Mouse (Mus musculus): Measurements from ENCODE around the gene Bank1. TPM values are rescaled to one million over a fixed set of nuclear protein-coding genes. Genes with fewer than 3 reads are reported as not detected.

The Bank1 gene
- total and polyA plus RNA-seq, 2 experiments from 2014 or later: 0.38 to 0.39 TPM

DNA sequence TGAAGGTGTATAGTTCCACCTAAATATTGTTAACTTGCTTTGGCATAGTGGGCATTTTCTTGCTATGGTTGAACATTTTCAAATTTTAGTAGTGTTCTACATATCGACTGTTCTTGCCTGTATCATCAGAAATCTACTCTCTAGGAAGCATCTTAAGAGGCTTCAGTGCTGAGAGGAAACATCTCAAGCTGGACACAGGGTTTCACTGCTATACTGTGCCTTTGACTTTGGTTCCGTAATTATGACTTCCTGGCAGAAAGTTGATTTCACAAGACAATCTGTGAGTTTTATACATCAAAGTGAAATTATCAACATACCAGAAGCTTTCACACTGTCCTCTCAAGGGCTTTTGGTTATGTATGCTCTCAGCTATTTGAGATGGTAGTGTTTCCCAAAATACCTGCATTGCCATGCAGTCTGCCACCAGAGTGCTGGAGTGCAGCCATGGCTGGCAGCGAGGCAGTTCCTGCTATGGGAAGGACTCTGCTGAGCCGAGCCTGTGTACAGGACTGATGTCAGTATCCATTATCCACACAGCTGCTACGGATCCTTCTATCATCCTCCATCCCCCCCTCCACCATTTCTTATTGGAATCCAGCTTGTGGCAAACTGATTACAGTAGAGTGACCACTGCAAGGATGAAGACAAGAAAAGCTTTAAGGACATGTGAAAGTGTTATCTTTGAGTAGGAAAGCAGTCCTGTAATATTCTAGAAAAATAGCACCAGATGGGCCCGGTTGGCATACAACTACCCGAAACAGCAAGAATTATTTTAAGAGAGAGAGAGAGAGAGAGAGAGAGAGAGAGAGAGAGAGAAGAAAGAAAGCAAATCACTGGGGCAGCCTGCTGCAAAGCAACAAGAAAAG lies 160.5 kb downstream of the Bank1 start:
- no peaks in the 10 kb centered on the region for H3K27me3 ChIP-seq (ENCODE audit: insufficient read depth, low read length)
- H3K36me3 ChIP-seq (ENCODE audit: insufficient read depth): no peaks in the 10 kb centered on the region
- no peak overlapping the region for H3K4me3 ChIP-seq (ENCODE audit: low read depth, low read length)
- H3K27ac ChIP-seq (ENCODE audit: low read depth, low read length): 0 out of 2 replicates have a peak overlapping the region, but pooled peaks have one; percentile 21
- H3K4me2 ChIP-seq (ENCODE audit: low read depth): no peak overlapping the region
- no peak overlapping the region for H3K9ac ChIP-seq
- no peak for TF ChIP-seq CTCF (IDR thresholded peaks at IDR 0.05; ENCODE audit: low read depth)
- 63% methylated on average over 7 of the region's 7 CpGs for WGBS
- H3K4me1 ChIP-seq (ENCODE audit: insufficient read depth): no peaks in the 10 kb centered on the region
- H3K9me3 ChIP-seq (ENCODE audit: low read length): no peaks in the 10 kb centered on the region
- ATAC-seq (peak; percentile 89), DNase-seq (peak; percentile 50)

DNA sequence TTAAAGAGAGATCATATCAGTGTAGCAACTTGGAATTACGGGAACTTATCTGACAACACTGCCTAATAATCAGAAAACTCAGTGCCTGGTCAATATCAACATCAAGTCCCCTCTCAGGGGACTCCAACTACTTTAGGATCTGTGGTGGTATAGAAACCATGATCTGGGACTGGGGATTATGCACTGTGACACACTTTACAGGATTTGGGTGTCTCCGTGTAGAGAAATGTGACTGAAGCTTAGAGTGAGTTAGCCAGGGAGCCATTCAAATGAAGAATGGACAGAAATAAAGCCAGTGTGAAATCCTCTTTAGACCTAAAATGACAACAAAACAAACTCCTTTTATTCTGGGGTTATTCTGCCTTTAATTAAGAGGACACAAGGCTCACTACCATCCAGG lies 167.8 kb downstream of the Bank1 start:
- no peak for TF ChIP-seq CTCF (IDR thresholded peaks at IDR 0.05; ENCODE audit: low read depth)
- ATAC-seq (no peak), DNase-seq (no peak)
- Histone ChIP-seq H3K4me1 (ENCODE audit: insufficient read depth) (no peaks in the 10 kb centered on the region), H3K36me3 (ENCODE audit: insufficient read depth) (no peaks in the 10 kb centered on the region), H3K9me3 (ENCODE audit: low read length) (no peaks in the 10 kb centered on the region), H3K9ac (no peak overlapping the region), H3K4me3 (ENCODE audit: low read depth, low read length) (no peak overlapping the region), H3K4me2 (ENCODE audit: low read depth) (no peak overlapping the region), H3K27me3 (ENCODE audit: insufficient read depth, low read length) (no peaks in the 10 kb centered on the region), H3K27ac (ENCODE audit: low read depth, low read length) (no peak overlapping the region)
- WGBS: 66% methylated on average over 2 of the region's 2 CpGs

DNA sequence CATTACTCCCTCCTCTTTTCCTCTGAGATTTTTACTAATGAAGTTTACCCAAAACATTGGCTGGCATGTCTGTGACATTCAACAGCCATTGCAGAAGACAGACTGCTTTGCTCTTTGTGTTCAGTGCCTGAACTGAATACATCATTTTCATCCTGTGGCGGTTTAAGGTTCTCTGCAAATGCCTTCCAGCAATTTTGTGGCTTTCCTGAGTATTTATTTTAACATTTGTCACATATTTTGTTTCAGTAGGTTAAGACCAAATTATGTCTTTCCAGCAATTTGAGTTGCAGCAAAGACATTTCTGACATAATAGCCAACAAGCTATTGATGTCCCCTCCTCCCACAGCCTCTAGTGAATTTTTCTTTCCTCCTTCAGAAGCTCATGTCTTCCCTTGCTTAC lies 170.3 kb downstream of the Bank1 start:
- no peak overlapping the region for H3K4me3 ChIP-seq (ENCODE audit: low read depth, low read length)
- no peak overlapping the region for H3K27ac ChIP-seq (ENCODE audit: low read depth, low read length)
- no peaks in the 10 kb centered on the region for H3K27me3 ChIP-seq (ENCODE audit: insufficient read depth, low read length)
- H3K9ac ChIP-seq: no peak overlapping the region
- H3K36me3 ChIP-seq (ENCODE audit: insufficient read depth): no peaks in the 10 kb centered on the region
- H3K4me1 ChIP-seq (ENCODE audit: insufficient read depth): no peaks in the 10 kb centered on the region
- no peaks in the 10 kb centered on the region for H3K9me3 ChIP-seq (ENCODE audit: low read length)
- H3K4me2 ChIP-seq (ENCODE audit: low read depth): no peak overlapping the region
- no peak for DNase-seq
- no peak for TF ChIP-seq CTCF (IDR thresholded peaks at IDR 0.05; ENCODE audit: low read depth)
- WGBS: 45% methylated on average over 1 of the region's 1 CpGs
- ATAC-seq: no peak

DNA sequence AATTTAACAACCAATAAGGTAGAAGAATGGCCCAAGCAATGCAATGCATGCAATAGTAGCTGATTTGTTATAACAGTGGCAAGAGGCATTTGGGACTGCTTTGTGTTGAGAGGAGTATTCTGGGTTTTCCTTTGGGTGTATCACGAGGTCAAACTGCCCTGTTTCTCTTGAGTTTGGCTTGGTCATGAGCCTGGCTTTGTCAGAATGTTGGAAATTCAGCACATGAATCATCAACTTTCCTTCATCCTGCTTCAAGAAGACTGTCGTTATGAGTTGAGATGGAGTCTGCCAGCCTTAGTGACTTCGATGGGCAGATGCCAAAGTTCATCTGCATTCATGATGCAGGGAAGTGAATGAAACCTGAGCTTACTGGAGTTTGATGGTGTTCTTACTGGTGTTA lies 175.0 kb downstream of the Bank1 start:
- no peak for ATAC-seq
- Histone ChIP-seq H3K9me3 (ENCODE audit: low read length) (no peaks in the 10 kb centered on the region), H3K27me3 (ENCODE audit: insufficient read depth, low read length) (no peaks in the 10 kb centered on the region), H3K36me3 (ENCODE audit: insufficient read depth) (no peaks in the 10 kb centered on the region), H3K4me3 (ENCODE audit: low read depth, low read length) (no peak overlapping the region), H3K9ac (no peak overlapping the region), H3K4me2 (ENCODE audit: low read depth) (no peak overlapping the region), H3K27ac (ENCODE audit: low read depth, low read length) (no peak overlapping the region), H3K4me1 (ENCODE audit: insufficient read depth) (no peaks in the 10 kb centered on the region)
- DNase-seq: no peak
- no peak for TF ChIP-seq CTCF (IDR thresholded peaks at IDR 0.05; ENCODE audit: low read depth)
- WGBS: 76% methylated on average over 3 of the region's 3 CpGs

DNA sequence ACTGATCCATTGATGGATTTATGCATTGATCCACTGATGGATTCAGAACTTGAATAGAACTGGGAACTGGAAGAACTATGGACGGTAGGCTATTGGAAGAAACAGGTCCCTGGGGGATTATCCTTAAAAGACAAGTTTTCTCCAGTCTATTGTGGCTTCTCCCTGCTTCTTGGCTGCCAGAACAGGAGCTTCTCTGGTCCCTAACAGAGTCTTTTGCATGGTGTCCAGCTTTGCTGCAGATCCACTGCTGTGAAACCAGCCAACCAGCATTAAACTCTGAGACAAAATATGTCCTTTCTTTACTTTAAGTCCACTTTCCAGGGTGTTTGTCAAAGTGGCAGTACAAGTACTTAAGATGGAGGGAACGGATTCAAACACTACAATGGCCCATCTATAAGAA lies 178.7 kb downstream of the Bank1 start:
- Histone ChIP-seq H3K4me2 (ENCODE audit: low read depth) (no peak overlapping the region), H3K9ac (no peak overlapping the region), H3K4me3 (ENCODE audit: low read depth, low read length) (no peak overlapping the region), H3K27ac (ENCODE audit: low read depth, low read length) (no peak overlapping the region), H3K9me3 (ENCODE audit: low read length) (no peaks in the 10 kb centered on the region), H3K4me1 (ENCODE audit: insufficient read depth) (no peaks in the 10 kb centered on the region), H3K27me3 (ENCODE audit: insufficient read depth, low read length) (no peaks in the 10 kb centered on the region), H3K36me3 (ENCODE audit: insufficient read depth) (no peaks in the 10 kb centered on the region)
- no peak for ATAC-seq
- 74% methylated on average over 2 of the region's 2 CpGs for WGBS
- DNase-seq: no peak
- no peak for TF ChIP-seq CTCF (IDR thresholded peaks at IDR 0.05; ENCODE audit: low read depth)

DNA sequence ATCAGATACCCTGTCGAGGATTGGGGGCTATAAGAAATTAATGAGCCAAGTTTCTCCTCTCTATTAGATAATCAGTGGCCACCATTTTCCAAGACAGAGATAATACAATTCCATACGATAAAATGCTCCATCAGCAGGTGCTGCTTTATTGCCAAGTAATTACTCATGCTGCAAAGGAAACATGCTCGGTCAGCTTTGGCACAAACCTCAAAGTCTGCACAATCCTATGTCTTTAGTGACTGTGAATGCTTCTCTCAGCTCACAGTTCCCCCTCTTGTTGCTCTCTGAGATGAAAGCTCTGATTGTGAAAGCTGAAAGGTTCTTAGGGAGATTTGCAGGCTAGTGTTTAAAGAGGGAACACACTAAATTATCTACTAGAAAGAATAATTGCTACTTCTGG lies 193.9 kb downstream of the Bank1 start:
- no peak for TF ChIP-seq CTCF (IDR thresholded peaks at IDR 0.05; ENCODE audit: low read depth)
- H3K36me3 ChIP-seq (ENCODE audit: insufficient read depth): no peaks in the 10 kb centered on the region
- H3K9me3 ChIP-seq (ENCODE audit: low read length): no peaks in the 10 kb centered on the region
- no peak overlapping the region for H3K9ac ChIP-seq
- no peak overlapping the region for H3K4me3 ChIP-seq (ENCODE audit: low read depth, low read length)
- H3K27ac ChIP-seq (ENCODE audit: low read depth, low read length): no peak overlapping the region
- no peaks in the 10 kb centered on the region for H3K4me1 ChIP-seq (ENCODE audit: insufficient read depth)
- ATAC-seq (no peak), DNase-seq (no peak)
- no peak overlapping the region for H3K4me2 ChIP-seq (ENCODE audit: low read depth)
- 21% methylated on average over 3 of the region's 3 CpGs for WGBS
- no peaks in the 10 kb centered on the region for H3K27me3 ChIP-seq (ENCODE audit: insufficient read depth, low read length)

DNA sequence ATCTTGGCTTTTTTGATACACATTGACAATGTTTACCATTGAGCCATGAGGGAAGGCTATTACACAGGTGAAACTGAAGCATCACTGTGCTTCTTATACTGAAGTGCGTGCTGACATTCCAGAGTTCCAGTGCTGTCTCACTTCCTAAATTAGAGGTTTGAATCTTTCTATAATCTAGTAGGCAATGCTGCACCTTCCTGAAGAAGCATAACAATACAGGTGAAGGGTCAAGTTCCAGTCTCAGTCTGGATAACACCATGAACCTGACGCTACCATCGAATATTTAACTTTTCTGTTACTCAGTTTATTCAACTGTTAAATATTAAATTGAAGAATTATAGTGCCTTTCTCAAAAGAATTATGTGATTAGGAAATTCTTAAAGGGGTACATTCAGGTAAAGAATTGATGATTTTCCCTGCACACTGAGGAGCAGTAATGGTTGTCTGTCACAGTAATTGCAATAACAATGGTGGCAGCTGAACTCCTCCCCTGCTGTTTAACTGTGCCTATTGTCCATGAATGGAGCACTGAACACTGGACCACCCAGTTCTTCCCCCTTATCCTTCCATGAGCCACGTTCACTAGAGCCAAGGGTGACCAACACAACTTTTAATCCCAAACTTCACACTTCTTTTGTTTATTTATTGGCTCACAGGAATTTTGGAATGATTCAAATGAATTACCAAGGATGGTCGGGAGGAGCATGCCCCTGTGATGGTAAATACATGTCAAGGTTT lies 210.2 kb downstream of the Bank1 start:
- H3K9ac ChIP-seq: no peak overlapping the region
- H3K4me3 ChIP-seq (ENCODE audit: low read depth, low read length): no peak overlapping the region
- no peak for TF ChIP-seq CTCF (IDR thresholded peaks at IDR 0.05; ENCODE audit: low read depth)
- ATAC-seq: no peak
- no peaks in the 10 kb centered on the region for H3K4me1 ChIP-seq (ENCODE audit: insufficient read depth)
- no peak for DNase-seq
- H3K4me2 ChIP-seq (ENCODE audit: low read depth): no peak overlapping the region
- no peaks in the 10 kb centered on the region for H3K9me3 ChIP-seq (ENCODE audit: low read length)
- WGBS: 60% methylated on average over 5 of the region's 5 CpGs
- H3K27ac ChIP-seq (ENCODE audit: low read depth, low read length): no peak overlapping the region
- no peaks in the 10 kb centered on the region for H3K36me3 ChIP-seq (ENCODE audit: insufficient read depth)
- H3K27me3 ChIP-seq (ENCODE audit: insufficient read depth, low read length): no peaks in the 10 kb centered on the region

Measured in forebrain, postnatal 0 days (tissue).